Mouse (Mus musculus): ENCODE measurements around the gene Samd4. TPM values are rescaled to one million over a fixed set of nuclear protein-coding genes. Genes with fewer than 3 reads are reported as not detected.

The Samd4 gene
- polyA plus RNA-seq, 1 experiment, result 2.3 TPM

DNA sequence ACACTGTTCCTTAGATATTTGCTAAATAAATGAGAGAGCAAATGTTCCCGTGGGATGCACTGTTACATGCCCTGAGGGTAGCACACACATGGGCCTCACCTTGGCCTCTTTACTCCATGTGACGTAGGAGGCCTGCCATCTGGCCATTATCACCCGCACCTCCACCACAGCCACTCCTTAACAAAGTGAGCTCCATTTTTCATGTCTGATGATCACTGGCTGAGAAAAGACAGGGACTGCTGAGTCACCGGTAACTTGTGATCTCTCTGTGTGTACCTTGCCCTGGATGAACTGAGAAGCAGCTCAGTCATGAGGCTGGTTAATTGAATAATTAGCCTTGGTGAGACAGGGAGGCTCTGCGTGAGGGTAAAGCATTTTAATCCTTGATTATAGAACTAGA lies 254.0 kb downstream of the Samd4 start:
- H3K4me3 ChIP-seq (ENCODE audit: insufficient read depth, low read length), result no peak overlapping the region
- no peak for TF ChIP-seq CTCF (IDR thresholded peaks at IDR 0.05; ENCODE audit: low read depth, low read length)
- no peak for TF ChIP-seq POLR2A (IDR thresholded peaks at IDR 0.05; ENCODE audit: borderline replicate concordance, low read depth, low read length)
- H3K27ac ChIP-seq (ENCODE audit: insufficient read depth, low read depth, low read length), result no peak overlapping the region
- peaks cover under 1% of the 10 kb centered on the region for H3K4me1 ChIP-seq (ENCODE audit: control insufficient read depth, insufficient read depth, low read length)

DNA sequence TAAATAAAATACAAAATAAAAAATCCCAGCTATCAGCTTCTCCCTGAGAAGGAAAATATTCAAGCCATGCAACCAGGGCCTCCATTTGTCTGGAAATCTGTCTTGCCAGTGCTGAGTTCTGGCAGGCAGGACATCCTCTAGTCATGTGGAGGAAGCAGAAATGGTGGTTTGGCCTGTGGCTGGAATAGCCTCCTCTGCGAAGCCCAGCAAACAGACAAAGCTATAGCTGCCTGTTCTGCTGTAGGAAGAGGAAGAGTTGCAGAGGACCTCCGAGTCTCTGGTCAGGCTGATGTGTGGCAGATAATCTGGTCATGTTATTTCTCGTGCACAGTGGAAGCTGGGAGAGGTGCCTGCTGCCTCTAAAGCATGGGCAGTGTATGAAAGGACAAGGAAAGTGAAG lies 256.2 kb downstream of the Samd4 start:
- TF ChIP-seq CTCF (IDR thresholded peaks at IDR 0.05; ENCODE audit: low read depth, low read length) (no peak), POLR2A (IDR thresholded peaks at IDR 0.05; ENCODE audit: borderline replicate concordance, low read depth, low read length) (no peak)

DNA sequence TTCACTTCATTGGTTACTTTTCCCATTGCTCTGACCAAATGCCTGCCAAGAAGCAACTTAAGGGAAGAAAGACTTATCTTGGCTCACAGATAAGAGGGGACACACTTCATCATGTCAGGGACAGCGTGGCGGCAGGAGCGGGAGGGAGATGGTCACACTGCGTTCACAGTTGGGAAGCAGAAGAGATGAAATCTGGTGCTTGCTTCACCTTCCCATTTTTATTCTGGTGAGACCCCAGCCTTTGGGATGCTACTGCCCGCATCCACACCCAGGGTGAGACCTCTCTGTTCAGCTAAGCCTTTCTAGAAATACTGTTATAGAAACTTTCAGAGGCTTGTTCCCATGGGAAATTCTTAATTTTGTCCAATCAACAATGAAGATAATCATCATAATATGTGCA lies 261.7 kb downstream of the Samd4 start:
- TF ChIP-seq CTCF (IDR thresholded peaks at IDR 0.05; ENCODE audit: low read depth, low read length) (no peak), POLR2A (IDR thresholded peaks at IDR 0.05; ENCODE audit: borderline replicate concordance, low read depth, low read length) (no peak)
- peaks cover 2% of the 10 kb centered on the region for H3K4me1 ChIP-seq (ENCODE audit: control insufficient read depth, insufficient read depth, low read length)
- no peak overlapping the region for H3K4me3 ChIP-seq (ENCODE audit: insufficient read depth, low read length)
- H3K27ac ChIP-seq (ENCODE audit: insufficient read depth, low read depth, low read length), result no peak overlapping the region

More for the DNA sequence above, 256.2 kb downstream of the Samd4 start:
- Histone ChIP-seq H3K4me1 (ENCODE audit: control insufficient read depth, insufficient read depth, low read length) (peaks cover 2% of the 10 kb centered on the region), H3K27ac (ENCODE audit: insufficient read depth, low read depth, low read length) (no peak overlapping the region), H3K4me3 (ENCODE audit: insufficient read depth, low read length) (no peak overlapping the region)

DNA sequence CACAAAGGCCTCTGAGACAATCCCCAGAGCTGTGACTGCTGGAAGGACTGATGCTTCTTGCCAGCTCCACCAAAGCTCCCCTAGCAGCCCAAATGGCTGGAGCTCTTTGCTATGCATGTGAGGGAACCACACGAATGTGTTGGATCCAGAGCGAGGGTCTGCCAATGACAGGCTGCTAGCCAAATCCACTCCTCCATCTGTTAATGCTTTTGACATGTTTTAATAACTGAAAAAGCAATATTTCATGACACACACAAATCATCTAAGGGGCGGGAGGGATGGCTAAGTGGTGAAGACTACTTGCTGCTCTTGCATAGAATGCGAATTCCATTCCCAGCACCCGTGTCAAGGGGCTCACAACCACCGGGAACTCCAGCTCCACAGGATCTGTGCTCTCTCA lies 268.7 kb downstream of the Samd4 start:
- TF ChIP-seq POLR2A (IDR thresholded peaks at IDR 0.05; ENCODE audit: borderline replicate concordance, low read depth, low read length) (no peak), CTCF (IDR thresholded peaks at IDR 0.05; ENCODE audit: low read depth, low read length) (no peak)

DNA sequence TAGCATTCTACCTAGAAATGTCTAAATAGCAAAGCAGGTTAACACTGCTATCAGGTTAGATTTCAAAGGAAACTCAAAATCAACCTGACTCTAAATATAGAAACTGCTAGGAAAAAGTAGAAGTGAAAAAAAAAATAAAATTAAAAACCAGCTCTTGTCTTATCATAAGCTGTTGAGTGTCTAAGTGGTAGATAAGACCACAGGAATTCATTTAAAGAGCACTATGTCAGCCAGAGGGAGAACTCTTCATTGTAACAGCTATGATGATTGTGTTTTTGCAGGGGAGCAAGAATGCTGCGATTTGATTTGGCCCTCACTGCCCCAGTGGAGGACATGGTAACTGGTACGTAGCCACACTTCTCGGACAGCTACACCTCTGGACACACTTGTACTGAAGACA lies 271.6 kb downstream of the Samd4 start:
- no peak for TF ChIP-seq POLR2A (IDR thresholded peaks at IDR 0.05; ENCODE audit: borderline replicate concordance, low read depth, low read length)
- TF ChIP-seq CTCF (IDR thresholded peaks at IDR 0.05; ENCODE audit: low read depth, low read length), result no peak
- Histone ChIP-seq H3K4me1 (ENCODE audit: control insufficient read depth, insufficient read depth, low read length) (no peaks in the 10 kb centered on the region), H3K4me3 (ENCODE audit: insufficient read depth, low read length) (no peak overlapping the region), H3K27ac (ENCODE audit: insufficient read depth, low read depth, low read length) (no peak overlapping the region)

More for the DNA sequence above, 268.7 kb downstream of the Samd4 start:
- Histone ChIP-seq H3K4me1 (ENCODE audit: control insufficient read depth, insufficient read depth, low read length) (no peaks in the 10 kb centered on the region), H3K4me3 (ENCODE audit: insufficient read depth, low read length) (no peak overlapping the region), H3K27ac (ENCODE audit: insufficient read depth, low read depth, low read length) (no peak overlapping the region)

Other genes with a start within 250 kb of the Samd4 start
- 25.0 and 26.6 TPM in 2 replicates for gene Cdkn3, start 122.3 kb upstream of the Samd4 start, polyA plus RNA-seq (2012; ENCODE audit: insufficient read depth, insufficient read length, missing spikeins)
- 88.8 and 98.6 TPM in 2 replicates for gene Cnih1, start 94.4 kb upstream of the Samd4 start, polyA plus RNA-seq (2012; ENCODE audit: insufficient read depth, insufficient read length, missing spikeins)
- gene Gmfb, start 60.6 kb upstream of the Samd4 start, polyA plus RNA-seq (2012; ENCODE audit: insufficient read depth, insufficient read length, missing spikeins), result 62.7 and 73.4 TPM in 2 replicates
- 33.9 and 37.2 TPM in 2 replicates for gene Cgrrf1, start 50.7 kb upstream of the Samd4 start, polyA plus RNA-seq (2012; ENCODE audit: insufficient read depth, insufficient read length, missing spikeins)

All from bone marrow macrophage, adult 2 months (primary cell).